Comparison of ENCODE assay signal across 22 mouse cellular contexts in genomic region chr11:50373086-50373485, GRCm38 (mm10). TPM values are rescaled to one million over a fixed set of nuclear protein-coding genes. Genes with fewer than 3 reads are reported as not detected.
"Had no signal": no experiment of that assay in that cellular context is flagged by ENCODE, and none has a peak within 500 bp of the region (broad histone marks: within the 10 kb centered on the region; RNA-seq: fewer than 3 reads in every experiment).

No protein-coding gene starts in this region.

- H3K4me2 ChIP-seq: liver, embryonic 13.5 days; liver, embryonic 15.5 days; lung, embryonic 15.5 days; midbrain, embryonic 13.5 days; midbrain, embryonic 15.5 days; neural tube, embryonic 12.5 days; stomach, embryonic 15.5 days had no signal

- H3K4me3 ChIP-seq: liver, embryonic 13.5 days; liver, embryonic 15.5 days; lung, embryonic 15.5 days; megakaryocyte, embryonic 14.5 days; midbrain, embryonic 13.5 days; midbrain, embryonic 15.5 days; neural tube, embryonic 12.5 days; stomach, embryonic 15.5 days had no signal

- H3K9me3 ChIP-seq: liver, embryonic 13.5 days; liver, embryonic 15.5 days; lung, embryonic 15.5 days; megakaryocyte, embryonic 14.5 days; midbrain, embryonic 13.5 days; midbrain, embryonic 15.5 days; neural tube, embryonic 12.5 days; stomach, embryonic 15.5 days had no signal

- H3K27ac ChIP-seq: liver, embryonic 13.5 days; liver, embryonic 15.5 days; lung, embryonic 15.5 days; macrophage; midbrain, embryonic 13.5 days; midbrain, embryonic 15.5 days; neural tube, embryonic 12.5 days; stomach, embryonic 15.5 days; stomach, postnatal 0 days had no signal

- H3K36me3 ChIP-seq: liver, embryonic 13.5 days; liver, embryonic 15.5 days; lung, embryonic 15.5 days; midbrain, embryonic 13.5 days; midbrain, embryonic 15.5 days; neural tube, embryonic 12.5 days; stomach, embryonic 15.5 days had no signal

- H3K27me3 ChIP-seq: liver, embryonic 13.5 days; liver, embryonic 15.5 days; lung, embryonic 15.5 days; megakaryocyte, embryonic 14.5 days; midbrain, embryonic 15.5 days; neural tube, embryonic 12.5 days; stomach, embryonic 15.5 days had no signal

- H3K9ac ChIP-seq: liver, embryonic 13.5 days; liver, embryonic 15.5 days; liver, postnatal 0 days; lung, embryonic 15.5 days; midbrain, embryonic 13.5 days; midbrain, embryonic 15.5 days; neural tube, embryonic 12.5 days; stomach, embryonic 15.5 days had no signal

- ATAC-seq: liver, postnatal 0 days; lung, postnatal 0 days; midbrain, embryonic 13.5 days; midbrain, embryonic 15.5 days had no signal

- DNase-seq: liver, embryonic 13.5 days; liver, postnatal 0 days; lung, adult 2 months; lung, postnatal 14 days; lung, postnatal 36 days; right cerebral cortex, postnatal 25 days; thymus, adult 2 months; thymus, postnatal 25 days; thymus, postnatal 4 days had no signal

RNA-seq across cellular contexts. Expression of gene Cby3, which starts 18.8 kb away (rescaled TPM):
- total RNA-seq: monocyte, adult 5-6 weeks; neutrophil, adult 5-6 weeks had no signal
- polyA plus RNA-seq: liver, embryonic 13.5 days; liver, embryonic 15.5 days; macrophage; neural tube, embryonic 12.5 days; spleen, adult 2 months had no signal
